Mouse (Mus musculus): ENCODE data around the gene Snrpg.
"Not testable (repeated sequence)": the region's sequence is repeated elsewhere in the genome, so short reads cannot be mapped to it uniquely, and the experiment has no call there.

Gene Snrpg

GRCm38 (mm10) chr6:86370764-86371339 lies at the start of gene Snrpg:
Gene Snrpg, plus strand, starts transcription at chr6:86371304.
- DNase-seq, result peak; percentile 42

- no peak for DNase-seq
Observed at GRCm38 (mm10) chr6:86322031-86322563, 49.0 kb upstream of the Snrpg start.

- no peak for DNase-seq
Observed at GRCm38 (mm10) chr6:86322991-86323390, 48.1 kb upstream of the Snrpg start.

- DNase-seq, result no peak
Observed at GRCm38 (mm10) chr6:86324400-86324799, 46.7 kb upstream of the Snrpg start.

- DNase-seq, result no peak
Observed at GRCm38 (mm10) chr6:86325646-86326045, 45.5 kb upstream of the Snrpg start.

- DNase-seq, result no peak
Observed at GRCm38 (mm10) chr6:86326866-86327265, 44.2 kb upstream of the Snrpg start.

DNA sequence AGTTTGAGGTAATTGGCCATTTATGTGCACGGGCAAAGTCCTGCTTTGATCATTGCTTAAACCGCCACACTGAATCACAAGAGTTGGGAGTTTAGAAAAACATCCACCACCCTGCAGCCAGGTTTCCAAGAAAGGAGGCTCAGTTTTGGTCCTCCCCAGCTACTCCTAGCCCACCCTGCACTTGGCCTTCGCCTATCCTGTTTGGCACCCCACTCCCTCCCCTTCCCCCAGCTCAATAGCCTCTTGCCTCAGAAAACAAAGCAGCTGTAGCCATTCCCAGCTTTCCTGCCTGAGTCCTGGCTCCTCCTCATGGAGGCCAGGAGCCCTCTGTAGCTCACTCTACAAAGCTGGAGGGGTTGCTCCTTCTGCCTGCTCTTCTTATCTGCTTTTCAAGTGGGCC lies 42.7 kb upstream of the Snrpg start:
- no peak for DNase-seq

DNA sequence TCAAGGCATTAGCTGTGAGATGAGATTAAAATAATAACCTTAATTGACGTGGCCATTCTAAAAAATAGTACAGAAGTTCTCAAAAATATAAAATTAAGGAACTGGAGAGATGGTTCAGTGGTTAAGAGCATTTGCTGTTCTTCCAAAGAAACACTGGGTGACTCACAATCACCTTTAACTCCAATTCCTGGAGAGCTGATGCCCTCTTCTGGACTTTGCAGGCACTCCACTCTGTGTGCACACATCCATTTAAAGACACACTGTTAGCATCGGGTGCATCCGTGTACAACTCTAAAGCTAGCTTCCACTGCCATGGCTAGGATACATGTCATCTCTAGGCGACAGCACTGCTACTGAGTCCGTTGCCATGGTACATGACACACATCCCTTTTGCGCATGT lies 41.2 kb upstream of the Snrpg start:
- DNase-seq, result no peak

DNA sequence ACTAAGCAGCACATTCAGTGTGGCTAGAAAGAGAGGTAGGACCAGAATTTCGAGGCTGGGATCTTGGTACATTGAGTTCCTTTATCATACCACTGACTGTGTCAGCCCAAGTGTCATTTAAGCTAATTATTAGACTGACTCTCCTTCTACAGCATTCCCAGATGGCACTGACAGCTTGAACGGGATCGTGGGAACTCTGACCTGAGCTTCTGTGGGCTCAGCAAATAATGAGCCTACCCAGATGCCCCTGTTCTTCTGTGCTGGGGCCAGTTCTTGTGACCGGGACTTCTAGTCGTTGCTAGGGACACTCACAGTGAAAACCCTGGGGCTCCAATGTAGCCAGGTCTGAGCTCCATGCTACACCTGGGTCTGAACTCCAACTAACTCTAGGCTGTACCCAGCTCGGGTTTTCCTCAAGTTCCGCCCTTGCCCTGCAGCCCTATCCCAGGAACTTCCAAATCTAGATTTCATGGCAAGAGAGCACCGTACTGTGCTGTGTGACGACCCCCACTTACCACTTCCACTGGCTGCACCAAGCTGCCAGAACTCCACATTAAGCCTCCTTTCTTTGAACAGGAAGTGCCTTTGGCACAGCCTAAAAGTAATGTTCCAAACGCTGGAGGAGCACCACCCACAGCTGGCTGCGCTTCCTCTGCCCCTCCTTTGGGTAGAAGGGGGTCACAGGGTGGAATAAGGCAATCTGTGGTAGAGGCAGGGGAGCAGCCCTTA lies 35.8 kb upstream of the Snrpg start:
- DNase-seq, result no peak

GRCm38 (mm10) chr6:86335860-86336259 lies 35.2 kb upstream of the Snrpg start:
- DNase-seq, result no peak

DNA sequence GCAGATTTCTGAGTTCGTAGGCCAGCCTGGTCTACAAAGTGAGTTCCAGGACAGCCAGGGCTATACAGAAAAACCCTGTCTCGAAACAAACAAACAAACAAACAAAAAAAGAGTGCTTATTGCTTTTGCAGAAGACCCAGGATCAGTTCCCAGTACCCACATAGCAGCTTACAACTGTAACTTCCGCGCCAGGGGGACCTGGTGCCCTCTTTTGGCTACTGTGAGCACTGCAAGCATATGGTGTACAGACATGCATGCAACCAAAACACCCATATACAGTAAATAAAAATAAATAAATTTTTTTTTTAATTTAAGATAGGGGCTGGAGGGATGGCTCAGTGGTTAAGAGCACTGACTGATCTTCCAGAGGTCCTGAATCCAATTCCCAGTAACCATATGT lies 34.8 kb upstream of the Snrpg start:
- DNase-seq, result not testable (repeated sequence)

- DNase-seq, result peak; percentile 45
Observed at GRCm38 (mm10) chr6:86343656-86344055, 27.4 kb upstream of the Snrpg start.

DNA sequence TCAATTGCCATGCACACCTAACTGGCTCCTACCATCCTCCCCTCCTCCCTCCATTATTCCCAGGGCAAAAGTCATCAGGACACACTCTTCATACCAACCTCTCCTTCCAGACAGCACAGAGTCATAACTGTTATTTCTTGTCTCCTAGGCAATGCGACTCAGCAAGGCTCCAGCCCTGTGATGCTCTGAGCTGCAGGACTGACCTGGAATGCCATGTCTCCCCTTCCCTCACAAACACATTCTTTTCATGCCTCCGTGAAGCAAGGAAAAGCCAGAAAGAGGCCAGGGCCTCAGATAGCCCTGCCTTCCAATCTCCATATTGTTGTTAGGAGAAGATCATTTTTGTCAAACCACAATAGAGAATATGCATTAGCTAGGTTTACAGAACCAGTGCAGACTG lies 25.0 kb upstream of the Snrpg start:
- no peak for DNase-seq

- DNase-seq, result peak; percentile 47
Observed at GRCm38 (mm10) chr6:86349257-86349656, 21.8 kb upstream of the Snrpg start.

- no peak for DNase-seq
Observed at GRCm38 (mm10) chr6:86354948-86355347, 16.2 kb upstream of the Snrpg start.

DNA sequence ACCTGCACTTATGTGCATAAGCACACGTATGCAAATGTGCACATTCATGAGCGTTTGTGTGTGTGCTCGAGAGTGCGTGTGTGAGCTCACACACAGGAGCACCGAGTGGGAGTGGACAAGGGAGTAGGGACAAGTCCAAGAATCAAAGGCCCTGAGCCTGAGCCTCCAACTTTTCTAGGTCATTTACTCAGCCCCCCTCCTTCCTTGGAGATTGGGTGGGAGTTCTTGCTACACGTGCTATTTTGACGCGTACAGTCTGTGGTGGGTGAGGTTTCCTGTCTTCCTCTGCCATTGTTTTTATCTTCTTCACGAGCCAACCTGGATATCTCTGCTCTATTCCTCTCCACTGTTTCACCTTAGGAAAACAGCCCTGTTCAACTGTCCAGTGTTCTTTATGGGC lies 14.1 kb upstream of the Snrpg start:
- DNase-seq, result no peak

DNA sequence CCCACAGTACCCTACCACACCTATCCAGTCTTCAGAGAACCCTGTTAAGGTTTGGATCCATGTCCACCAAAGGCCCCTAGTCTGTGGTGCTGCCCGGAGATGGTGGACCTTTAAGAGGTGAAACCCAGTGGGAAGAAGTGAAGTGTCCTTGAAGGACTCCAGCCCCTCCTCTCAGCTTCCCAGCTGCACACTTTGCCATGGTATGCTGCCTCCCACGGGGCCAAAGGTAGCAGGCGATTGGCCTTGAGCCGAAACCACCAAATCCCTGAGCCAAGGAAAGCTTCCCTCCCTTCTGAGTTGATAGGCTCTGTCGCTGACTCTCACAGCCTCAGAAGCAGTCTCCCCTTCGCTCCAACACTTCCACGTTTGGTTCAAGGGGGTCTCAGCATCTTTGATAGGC lies 10.4 kb upstream of the Snrpg start:
- no peak for DNase-seq

GRCm38 (mm10) chr6:86361373-86361772 lies 9.7 kb upstream of the Snrpg start:
- DNase-seq, result no peak

GRCm38 (mm10) chr6:86364442-86365141 lies 6.5 kb upstream of the Snrpg start:
- DNase-seq, result peak; percentile 89

- DNase-seq, result peak; percentile 98
Observed at GRCm38 (mm10) chr6:86365371-86366124, 5.6 kb upstream of the Snrpg start, which contains the start of gene Fam136a. Gene Fam136a, plus strand, starts transcription at chr6:86365646.

DNA sequence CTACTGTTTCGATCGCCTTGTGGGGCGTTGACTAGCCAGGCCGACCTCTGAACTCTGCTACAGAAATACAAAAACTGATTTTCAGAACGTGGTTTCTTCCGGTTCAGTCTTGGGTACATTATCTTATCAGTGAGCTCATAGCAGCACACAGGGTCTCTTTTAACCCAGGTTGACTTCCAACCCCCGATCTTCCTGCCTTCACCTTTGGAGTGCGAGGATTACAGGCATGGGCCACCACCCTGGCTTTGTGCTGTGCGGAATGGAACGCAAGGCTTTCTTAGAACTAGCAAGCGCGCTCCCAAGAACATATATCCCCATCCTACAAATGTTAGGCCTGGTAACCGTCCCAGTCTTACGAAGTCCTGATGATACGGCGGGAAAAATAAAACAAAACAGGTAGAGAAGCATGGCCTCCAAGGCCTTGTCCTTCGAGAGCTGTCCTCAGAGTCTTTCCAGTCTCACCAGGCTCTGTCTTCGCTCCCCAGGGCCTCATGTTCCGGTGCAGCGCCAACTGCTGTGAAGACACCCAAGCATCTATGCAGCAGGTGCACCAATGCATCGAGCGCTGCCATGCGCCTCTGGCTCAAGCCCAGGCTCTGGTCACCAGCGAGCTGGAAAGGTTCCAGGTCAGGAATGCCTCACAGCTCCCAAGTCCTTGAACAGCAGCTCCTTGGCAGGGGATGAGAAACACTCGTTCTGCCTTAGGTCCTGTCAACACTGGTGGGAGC lies 4.8 kb upstream of the Snrpg start:
- DNase-seq, result no peak

- no peak for DNase-seq
Observed at GRCm38 (mm10) chr6:86366853-86367249, 4.3 kb upstream of the Snrpg start.
